Mouse (Mus musculus) heart, adult 2 months (tissue): ENCODE measurements around the gene Rela. TPM values are rescaled to one million over a fixed set of nuclear protein-coding genes. Genes with fewer than 3 reads are reported as not detected.

ENCODE experiments used
- DNase-seq, 2 experiments: peaks; one replicate each; pipeline ENCODE4 v3.0.0; 2021
- H3K27ac ChIP-seq: fragments of 200-600 bp; 2 replicates; pipeline ENCODE4 v1.8.1; 2022
- H3K27me3 ChIP-seq: fragments of 200-500 bp; 2 replicates; pipeline ENCODE4 v1.6.1; 2012; ENCODE audit warnings: mild to moderate bottlenecking, low read length, inconsistent platforms, mixed read lengths; ENCODE audit not compliant: control insufficient read depth, insufficient read depth
- H3K36me3 ChIP-seq: fragments of 200-500 bp; 2 replicates; pipeline ENCODE4 v1.6.1; 2012; ENCODE audit warnings: low read length, inconsistent platforms; ENCODE audit not compliant: control insufficient read depth, insufficient read depth
- H3K4me1 ChIP-seq: fragments of 200-500 bp; 2 replicates; pipeline ENCODE4 v1.6.1; 2011; ENCODE audit warnings: low read length; ENCODE audit not compliant: control insufficient read depth, insufficient read depth
- H3K4me3 ChIP-seq: fragments of 200-600 bp; 2 replicates; pipeline ENCODE4 v1.8.1; 2022
- H3K79me2 ChIP-seq: fragments of 200-500 bp; replicated peaks from 2 replicates; pipeline ENCODE4 v1.6.1; 2012; ENCODE audit warnings: mild to moderate bottlenecking, inconsistent platforms, low read length, moderate library complexity, mixed read lengths; ENCODE audit not compliant: control insufficient read depth, insufficient read depth
- H3K9ac ChIP-seq: fragments of 200-500 bp; 2 replicates; pipeline ENCODE4 v1.6.1; 2012; ENCODE audit warnings: low read depth, mild to moderate bottlenecking, control low read depth, inconsistent platforms, low read length, mixed read lengths
- CTCF ChIP-seq: fragments of 200-600 bp; IDR thresholded peaks from 2 replicates; pipeline ENCODE4 v1.8.1; 2022; ENCODE audit warnings: antibody characterized with exemption, mild to moderate bottlenecking, moderate library complexity
- EP300 ChIP-seq: fragments of 200-500 bp; IDR thresholded peaks from 2 replicates; pipeline ENCODE4 v1.6.1; 2011; ENCODE audit warnings: low read depth, low read length, control low read depth; ENCODE audit not compliant: insufficient read depth
- POLR2A ChIP-seq: fragments of 200-500 bp; IDR thresholded peaks from 2 replicates; pipeline ENCODE4 v1.6.1; 2011; ENCODE audit warnings: mild to moderate bottlenecking, low read depth, low read length, control low read depth; ENCODE audit not compliant: insufficient read depth
- WGBS: fragments of 180-500 bp; shearing (Covaris S2); methylation state at CpG from one replicate; pipeline ENCODE4 v1.1.7; 2018; 5-methylcytosine and 5-hydroxymethylcytosine counted together
- intact Hi-C: fragments of 180-260 bp; cut with DNase I; formaldehyde crosslinking; loops from one replicate; pipeline ENCODE4 v1.15.1; 2025
- polyA plus RNA-seq: library from polyadenylated mRNA; depleted of rRNA; stranded (reverse); fragments of >200 nt; gene quantifications from 2 replicates; pipeline ENCODE4 v1.2.3, GENCODE M21; 2012
- total RNA-seq, 2 experiments: library from RNA; stranded (reverse); gene quantifications; 2 replicates each; pipeline ENCODE4 v1.2.3; 2021

Gene Rela
- total and polyA plus RNA-seq, 3 experiments, result 26.8 to 57.2 (median 32.5) TPM

DNA sequence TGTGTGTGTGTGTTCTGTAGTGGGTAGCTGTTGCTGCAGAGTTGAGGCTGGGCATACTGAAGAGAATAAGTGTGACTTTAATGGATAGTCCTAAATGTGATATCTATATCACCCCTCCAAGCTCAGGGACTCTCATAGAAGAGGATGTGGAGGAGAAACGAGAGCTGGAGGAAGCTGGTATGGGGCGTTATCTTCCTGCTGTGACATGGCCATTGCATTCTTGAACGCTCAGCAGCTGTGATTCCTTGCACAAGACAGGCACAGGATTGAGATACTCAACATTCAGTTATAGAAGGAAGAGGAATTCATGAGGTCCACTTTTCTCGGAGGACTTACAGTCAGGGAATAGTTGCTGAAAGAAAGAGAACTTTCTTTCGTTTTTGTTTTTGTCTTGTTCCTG is 15.4 kb upstream of the Rela start:
- intact Hi-C loops, result no loop called here
- Histone ChIP-seq H3K4me3 (no peak overlapping the region), H3K79me2 (no peaks in the 10 kb centered on the region), H3K36me3 (no peaks in the 10 kb centered on the region), H3K4me1 (no peaks in the 10 kb centered on the region), H3K27me3 (no peaks in the 10 kb centered on the region), H3K9ac (no peak overlapping the region), H3K27ac (no peak overlapping the region)
- 34% methylated on average over 5 of the region's 5 CpGs for WGBS
- DNase-seq, result no peak
- no peak for TF ChIP-seq CTCF
- no peak for TF ChIP-seq EP300
- TF ChIP-seq POLR2A, result no peak

DNA sequence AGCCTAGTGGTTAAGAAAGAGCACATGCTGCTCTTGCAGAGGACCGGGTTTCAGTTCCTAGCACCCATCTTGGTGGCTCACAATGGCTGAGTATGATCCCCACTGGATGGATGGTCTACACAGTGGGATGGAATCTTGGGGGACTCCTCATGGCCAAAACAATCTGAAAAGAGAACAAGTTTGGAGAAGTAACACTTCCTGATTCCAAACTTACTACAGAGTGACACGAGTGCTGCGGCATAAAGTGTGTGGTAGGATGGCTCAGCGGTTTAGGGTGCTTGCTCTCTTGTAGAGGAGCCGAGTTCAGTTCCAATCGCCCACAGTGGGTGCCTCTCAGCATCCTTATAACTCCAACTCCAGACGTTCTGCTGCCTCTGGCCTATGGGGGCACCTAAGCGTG is 12.0 kb upstream of the Rela start:
- intact Hi-C loops, result no loop called here
- no peak overlapping the region for H3K4me3 ChIP-seq
- no peak overlapping the region for H3K27ac ChIP-seq
- H3K27me3 ChIP-seq, result no peaks in the 10 kb centered on the region
- no peak for DNase-seq
- TF ChIP-seq EP300, result no peak
- H3K9ac ChIP-seq, result no peak overlapping the region
- H3K4me1 ChIP-seq, result no peaks in the 10 kb centered on the region
- 77% methylated on average over 8 of the region's 8 CpGs for WGBS
- H3K36me3 ChIP-seq, result no peaks in the 10 kb centered on the region
- no peaks in the 10 kb centered on the region for H3K79me2 ChIP-seq

GRCm38 (mm10) chr19:5629907-5630306 is 7.4 kb upstream of the Rela start:
- no peak for DNase-seq
- Histone ChIP-seq H3K4me1 (no peaks in the 10 kb centered on the region), H3K36me3 (no peaks in the 10 kb centered on the region), H3K9ac (no peak overlapping the region), H3K79me2 (no peaks in the 10 kb centered on the region), H3K27me3 (no peaks in the 10 kb centered on the region), H3K4me3 (no peak overlapping the region), H3K27ac (no peak overlapping the region)
- intact Hi-C loops, result no loop called here
- no peak for TF ChIP-seq CTCF
- no peak for TF ChIP-seq POLR2A
- TF ChIP-seq EP300, result no peak

DNA sequence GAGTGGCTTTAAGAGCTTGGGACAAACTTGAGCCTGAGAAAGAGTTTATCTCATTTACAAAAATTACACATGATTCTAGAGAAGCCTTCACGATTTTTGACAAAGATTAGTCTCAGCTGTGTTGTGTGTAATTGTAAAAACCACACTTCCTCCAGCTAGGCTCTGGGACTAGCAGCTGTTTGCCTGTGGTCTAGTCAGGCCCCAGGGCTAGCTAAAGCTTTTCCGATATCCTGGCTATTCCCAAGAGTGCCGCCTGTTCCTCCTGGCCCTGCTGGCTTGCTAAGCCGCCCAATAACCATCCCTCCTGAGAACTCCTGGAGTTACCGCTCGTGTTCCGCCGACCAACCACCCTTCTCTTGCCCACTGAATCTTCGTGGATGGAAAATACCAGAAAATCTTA is 5.2 kb upstream of the Rela start:
- no peaks in the 10 kb centered on the region for H3K79me2 ChIP-seq
- WGBS, result 64% methylated on average over 9 of the region's 9 CpGs

GRCm38 (mm10) chr19:5636036-5636570 is 1.2 kb upstream of the Rela start:
- Histone ChIP-seq H3K4me1 (peaks cover 13% of the 10 kb centered on the region), H3K36me3 (peaks cover 4% of the 10 kb centered on the region), H3K27me3 (no peaks in the 10 kb centered on the region), H3K4me3 (no peak overlapping the region; the same call in 1 of the 2 replicates), H3K79me2 (peaks cover 3% of the 10 kb centered on the region; the same call in 1 of the 2 replicates), H3K9ac (peak overlapping the region; percentile 29; the same call in 1 of the 2 replicates), H3K27ac (peak overlapping the region; percentile 99)
- 42% methylated on average over 7 of the region's 7 CpGs for WGBS
- DNase-seq, result peak in 1 of 2 experiments; percentile 17
- TF ChIP-seq POLR2A, result no peak
- TF ChIP-seq EP300, result no peak
- no peak for TF ChIP-seq CTCF
- intact Hi-C loops, result loop anchor here (2.0 kb wide), 4 partner anchors 27 to 67 kb away; partner anchors contain the start of genes Ap5b1 and Sipa1

More for the DNA sequence above, 5.2 kb upstream of the Rela start:
- H3K27ac ChIP-seq, result no peak overlapping the region
- intact Hi-C loops, result no loop called here
- no peaks in the 10 kb centered on the region for H3K36me3 ChIP-seq
- H3K27me3 ChIP-seq, result no peaks in the 10 kb centered on the region
- no peak overlapping the region for H3K9ac ChIP-seq
- DNase-seq, result no peak
- no peak overlapping the region for H3K4me3 ChIP-seq
- TF ChIP-seq EP300 (no peak), POLR2A (no peak), CTCF (no peak)
- peaks cover 1% of the 10 kb centered on the region; the same call in 1 of the 2 replicates for H3K4me1 ChIP-seq

GRCm38 (mm10) chr19:5636571-5637041 is 677 bp upstream of the Rela start:
- intact Hi-C loops, result loop anchor here (2.0 kb wide), 4 partner anchors 26 to 68 kb away; partner anchors contain the start of genes Ap5b1 and Sipa1
- TF ChIP-seq CTCF (no peak), POLR2A (no peak), EP300 (no peak)
- WGBS, result 18% methylated on average over 12 of the region's 12 CpGs

More at GRCm38 (mm10) chr19:5636571-5637041, 677 bp upstream of the Rela start:
- peak overlapping the region; percentile 99 for H3K27ac ChIP-seq
- DNase-seq, result peak; percentile 71 to 76
- peaks cover 13% of the 10 kb centered on the region for H3K4me1 ChIP-seq
- H3K27me3 ChIP-seq, result no peaks in the 10 kb centered on the region
- peaks cover 3% of the 10 kb centered on the region; the same call in 1 of the 2 replicates for H3K79me2 ChIP-seq
- H3K9ac ChIP-seq, result peak overlapping the region; percentile 99
- H3K36me3 ChIP-seq, result peaks cover 4% of the 10 kb centered on the region
- peak overlapping the region; percentile 83 for H3K4me3 ChIP-seq
